Mouse (Mus musculus): ENCODE results near the gene Nmnat2.

DNA sequence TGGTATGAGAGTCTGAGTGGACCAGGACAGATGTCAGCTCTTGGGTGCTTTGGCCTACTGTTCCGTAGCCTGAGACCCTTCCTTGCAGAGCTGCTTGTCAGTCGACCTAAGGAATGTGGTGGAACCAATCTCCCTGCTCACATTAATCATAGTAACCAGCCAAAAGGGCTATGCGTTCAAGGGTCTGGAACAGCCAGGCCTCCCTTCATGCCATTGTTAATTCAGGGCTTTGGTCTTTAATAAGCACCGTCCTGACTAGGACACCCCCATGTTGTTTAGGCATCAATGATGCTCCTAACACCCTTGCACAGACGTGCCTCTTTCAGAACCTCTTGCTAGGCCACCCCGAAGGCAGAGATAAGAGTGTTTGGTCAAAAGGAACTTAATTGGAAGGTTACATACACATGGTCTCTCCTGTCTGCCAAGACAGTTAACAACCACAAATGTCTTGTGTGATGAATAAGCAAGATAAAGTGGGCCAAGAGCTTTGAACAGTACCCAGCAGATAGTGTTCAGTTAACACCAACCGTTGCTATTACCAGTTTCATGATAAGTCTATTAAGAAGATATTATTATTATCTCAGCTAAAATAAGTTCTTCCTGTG, 66.3 kb downstream of the Nmnat2 start:
- TF ChIP-seq GATA1 (IDR thresholded peaks at IDR 0.05; ENCODE audit: borderline replicate concordance, low read length) = no peak
- no peak for TF ChIP-seq FLI1 (IDR thresholded peaks at IDR 0.05; ENCODE audit: low read length)

All from megakaryocyte, embryonic 14.5 days (primary cell).